Mouse (Mus musculus) adipocyte (in vitro differentiated cells): ENCODE results near the gene Myod1.

ENCODE experiments used
- DNase-seq: peaks from one replicate; pipeline ENCODE4 v3.0.0-alpha.2; 2016; ENCODE audit warnings: low spot score

Myod1 gene

DNA sequence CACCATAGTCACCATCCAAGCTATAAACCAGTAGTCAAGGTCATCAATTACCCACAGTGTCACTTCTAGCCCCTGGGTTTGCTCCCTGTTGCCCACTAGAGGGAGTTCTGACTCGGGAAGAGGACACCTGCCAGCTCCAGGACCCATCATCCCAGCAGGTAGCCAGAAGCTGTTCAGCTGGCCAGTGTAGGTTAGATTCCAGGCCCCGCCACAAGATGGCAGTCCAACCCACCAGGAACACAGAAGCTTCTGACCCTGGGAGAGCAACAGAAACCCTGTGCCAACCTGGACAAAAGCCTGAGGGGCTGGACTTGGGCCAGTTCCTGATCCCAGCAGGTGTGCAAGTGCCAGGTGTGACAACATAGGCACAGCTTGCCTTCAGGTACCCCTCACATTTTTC lies 16.8 kb downstream of the Myod1 start:
- peak; percentile 68 for DNase-seq

DNA sequence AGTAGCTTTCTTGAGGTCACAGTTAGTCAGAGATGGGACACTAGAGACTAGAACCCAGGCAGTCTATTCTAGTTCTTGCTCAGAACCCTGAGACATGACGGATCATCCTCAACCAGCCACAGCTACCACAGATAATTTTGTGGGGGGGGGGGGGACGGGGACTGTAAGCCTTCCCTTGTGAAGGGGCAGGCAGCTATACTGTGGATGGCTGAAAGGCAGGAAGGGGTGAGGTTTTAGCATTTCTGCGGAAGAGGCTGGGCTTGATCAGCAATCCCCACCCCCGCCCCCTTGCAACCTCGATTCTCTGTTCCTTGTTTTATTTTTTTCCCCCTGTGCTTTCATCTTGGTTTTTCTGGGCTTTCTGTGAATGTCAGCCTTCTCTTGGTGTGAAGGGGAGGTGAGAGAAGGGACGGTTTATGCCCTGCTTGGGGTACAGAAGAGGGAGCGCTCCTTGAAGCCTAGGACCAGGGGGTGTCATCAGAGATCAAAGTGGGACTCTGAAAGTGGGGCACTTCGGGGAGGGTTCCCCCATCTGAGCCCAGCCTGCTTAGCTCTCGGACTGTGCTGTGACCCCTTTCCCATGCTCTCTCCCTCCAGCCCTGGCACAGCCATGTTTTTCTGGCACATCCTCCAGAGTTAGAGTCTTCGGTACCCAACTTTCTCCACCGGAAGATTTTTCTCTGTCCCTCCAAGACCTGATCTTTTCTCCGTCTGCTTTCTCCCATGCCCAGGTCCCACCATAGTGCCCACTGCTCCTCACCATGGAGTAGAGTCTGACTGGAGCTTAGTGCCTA lies 17.6 kb downstream of the Myod1 start:
- DNase-seq: no peak

- no peak for DNase-seq
These were observed 18.7 kb downstream of the Myod1 start for GRCm38 (mm10) chr7:46394933-46395332.

GRCm38 (mm10) chr7:46395571-46395970 lies 19.3 kb downstream of the Myod1 start:
- no peak for DNase-seq

GRCm38 (mm10) chr7:46396231-46396927 lies 20.1 kb downstream of the Myod1 start, which contains the start of gene Kcnc1:
Kcnc1 (plus strand) TSS chr7:46396497.
- DNase-seq: no peak

DNA sequence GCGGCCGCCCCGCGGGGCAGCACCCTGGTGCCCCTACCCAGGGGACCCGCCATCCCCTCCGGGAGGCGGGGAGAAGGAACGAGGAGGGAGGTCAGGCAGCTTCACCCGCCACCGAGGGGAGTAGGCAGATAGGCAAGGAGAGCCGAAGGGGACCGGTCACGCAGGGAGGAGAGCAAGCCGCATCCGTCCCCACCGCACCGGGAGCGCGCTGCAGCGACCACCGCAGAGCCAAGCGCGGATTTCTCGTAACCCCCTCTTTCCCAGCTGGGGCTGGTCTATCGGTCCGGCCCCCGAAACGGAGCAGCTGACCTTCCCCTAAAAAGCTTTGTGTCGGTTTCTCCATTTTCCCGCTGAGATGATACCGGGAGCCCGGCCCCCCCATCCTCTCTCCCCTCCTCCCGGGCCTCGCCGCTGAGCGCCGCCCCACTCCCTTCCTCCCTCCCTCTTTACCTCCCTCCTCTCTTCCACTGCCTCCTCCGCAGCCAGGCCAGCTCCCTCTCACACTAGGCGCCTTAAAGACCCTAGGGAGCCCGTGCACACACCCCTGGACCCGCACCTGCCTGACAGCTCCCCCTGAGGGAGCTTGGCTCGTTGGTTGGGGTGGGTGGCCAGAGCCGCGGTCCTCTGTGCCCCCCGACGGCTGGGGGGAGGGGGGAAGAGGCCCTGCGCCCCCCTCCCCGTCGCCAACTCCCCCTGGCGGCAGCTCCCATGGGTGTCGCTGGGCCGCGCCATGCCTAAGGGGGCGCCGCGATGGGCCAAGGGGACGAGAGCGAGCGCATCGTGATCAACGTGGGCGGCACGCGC lies 20.9 kb downstream of the Myod1 start:
- DNase-seq: no peak

DNA sequence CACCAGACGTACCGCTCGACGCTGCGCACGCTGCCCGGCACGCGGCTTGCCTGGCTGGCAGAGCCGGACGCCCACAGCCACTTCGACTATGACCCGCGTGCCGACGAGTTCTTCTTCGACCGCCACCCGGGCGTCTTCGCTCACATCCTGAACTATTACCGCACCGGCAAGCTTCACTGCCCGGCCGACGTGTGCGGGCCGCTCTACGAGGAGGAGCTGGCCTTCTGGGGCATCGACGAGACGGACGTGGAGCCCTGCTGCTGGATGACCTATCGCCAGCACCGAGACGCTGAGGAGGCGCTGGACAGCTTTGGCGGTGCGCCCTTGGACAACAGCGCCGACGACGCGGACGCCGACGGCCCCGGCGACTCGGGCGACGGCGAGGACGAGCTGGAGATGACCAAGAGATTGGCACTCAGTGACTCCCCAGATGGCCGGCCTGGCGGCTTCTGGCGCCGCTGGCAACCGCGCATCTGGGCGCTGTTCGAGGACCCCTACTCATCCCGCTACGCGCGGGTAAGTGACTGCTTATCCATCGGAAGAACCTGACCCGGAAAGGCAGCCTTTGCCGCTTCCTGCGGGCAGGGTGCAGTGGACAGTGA lies 21.6 kb downstream of the Myod1 start:
- no peak for DNase-seq

GRCm38 (mm10) chr7:46398612-46399011 lies 22.3 kb downstream of the Myod1 start:
- DNase-seq: no peak

DNA sequence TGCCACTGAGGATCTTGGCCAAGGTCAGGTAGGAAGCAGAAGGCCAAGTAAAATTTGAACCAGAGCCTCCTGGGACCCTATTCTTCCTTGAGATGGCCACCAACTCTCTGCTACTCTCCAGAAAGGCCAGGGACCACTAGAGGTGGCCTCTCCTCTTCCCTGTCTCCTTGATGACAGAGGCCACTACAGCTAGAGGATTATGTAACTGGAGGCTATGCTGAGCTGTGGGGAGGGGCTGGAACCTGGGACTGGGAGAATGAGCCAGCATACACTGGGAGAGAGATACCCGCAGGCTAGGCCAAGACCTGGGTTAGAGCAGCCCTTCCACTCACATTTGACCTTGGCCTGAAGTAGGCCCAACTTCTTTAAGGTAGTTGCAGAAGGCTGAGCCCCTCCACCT lies 23.4 kb downstream of the Myod1 start:
- DNase-seq: no peak

DNA sequence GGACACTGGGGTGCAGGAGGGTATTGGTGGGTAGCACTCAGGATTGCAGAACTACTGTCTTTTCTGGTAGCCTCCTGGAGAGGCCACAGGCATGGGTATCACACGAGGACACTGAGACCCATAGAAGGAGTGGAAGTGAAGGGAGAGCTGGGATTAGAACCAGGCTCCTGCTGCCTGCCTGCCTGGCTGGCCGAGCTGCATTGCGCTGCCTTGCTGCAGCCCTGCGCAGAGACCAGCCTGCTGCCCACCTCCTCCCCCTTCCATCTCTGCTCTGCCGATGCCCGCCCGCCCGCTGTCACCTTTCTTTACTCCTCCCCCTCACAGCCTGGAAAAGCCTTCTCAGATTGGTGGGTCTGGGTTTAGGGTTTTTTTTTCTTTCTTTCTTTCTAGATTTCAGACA lies 24.1 kb downstream of the Myod1 start:
- no peak for DNase-seq

DNA sequence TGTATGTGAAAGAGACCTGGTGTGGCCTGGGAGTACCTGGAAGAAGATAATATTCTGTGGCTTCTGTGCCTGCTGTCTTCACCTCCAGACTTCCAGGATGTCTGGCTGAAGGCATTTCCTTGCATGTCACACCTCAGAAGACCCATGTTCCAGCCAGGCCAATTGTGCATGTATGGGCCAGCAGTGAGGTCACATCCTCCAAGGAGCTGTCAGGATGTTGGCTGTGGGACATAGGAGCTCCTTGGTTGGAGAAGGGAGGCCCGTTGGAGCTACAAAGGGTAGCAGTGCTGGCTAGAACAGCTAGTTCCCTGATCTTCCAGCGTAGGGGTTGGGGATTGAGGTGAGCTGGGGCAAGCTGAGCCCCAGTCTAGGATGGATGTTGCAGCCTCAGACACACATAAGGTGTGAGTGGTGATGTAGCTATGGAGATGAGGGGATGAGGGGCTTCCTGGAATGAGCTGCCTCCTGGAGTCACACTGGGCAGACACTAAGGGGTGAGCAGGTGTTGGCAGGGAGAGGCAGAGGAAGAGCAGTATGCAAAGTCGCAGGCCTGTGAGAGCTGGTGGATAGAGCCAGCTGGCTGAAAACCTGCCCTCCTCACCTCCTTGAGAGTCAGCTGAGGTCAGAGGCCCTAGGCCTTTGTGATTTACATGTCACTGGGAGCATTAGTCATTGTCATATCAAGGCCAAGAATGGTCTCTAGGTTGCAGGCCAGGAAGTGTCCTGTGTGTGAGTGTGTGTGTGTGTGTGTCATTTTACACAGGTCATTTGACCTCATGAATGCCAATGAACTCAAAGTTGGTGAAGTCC lies 25.3 kb downstream of the Myod1 start:
- DNase-seq: no peak

DNA sequence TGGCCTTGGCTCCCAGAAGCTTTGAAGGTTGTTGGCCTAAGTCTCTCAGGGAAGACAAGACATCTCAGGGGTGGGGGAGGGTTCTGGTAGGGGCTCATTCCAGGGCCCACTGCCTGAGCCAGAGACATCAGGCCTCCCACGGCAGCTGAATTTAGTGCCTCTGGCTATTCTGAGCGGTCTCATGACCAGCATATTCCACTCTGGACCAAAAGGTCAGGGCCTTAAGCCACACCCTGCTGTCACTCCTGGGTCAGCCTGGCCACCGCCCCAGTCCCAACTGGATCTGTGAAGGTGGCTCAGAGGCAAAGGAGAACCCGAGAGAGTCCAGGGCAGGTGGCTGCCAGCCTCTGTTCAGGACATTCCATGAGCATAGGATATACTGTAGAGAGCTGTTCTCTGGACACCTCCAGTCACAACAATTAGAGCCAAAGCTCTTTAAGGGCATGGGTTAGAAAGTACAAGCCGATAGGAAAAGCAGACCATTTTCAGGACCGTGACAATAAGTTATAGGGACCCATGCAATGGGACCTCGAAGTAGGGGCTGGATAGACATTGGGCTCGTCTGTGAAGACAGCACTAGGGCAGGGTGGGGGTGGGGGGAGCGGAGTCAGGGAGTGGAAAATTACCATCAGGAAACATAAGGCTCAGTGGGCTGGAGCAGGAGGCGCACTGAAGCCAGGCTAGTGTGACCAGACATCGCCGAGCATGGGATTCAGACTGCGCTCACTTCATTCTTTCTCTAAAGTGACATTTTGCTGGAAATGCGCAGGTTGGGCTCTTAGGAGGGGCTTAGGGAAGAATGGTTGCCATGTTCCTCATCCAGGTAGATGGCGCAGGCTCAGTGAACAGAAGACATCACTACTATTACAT lies 27.6 kb downstream of the Myod1 start:
- no peak for DNase-seq

- DNase-seq: no peak
These were observed 28.5 kb downstream of the Myod1 start for GRCm38 (mm10) chr7:46404756-46405155.

DNA sequence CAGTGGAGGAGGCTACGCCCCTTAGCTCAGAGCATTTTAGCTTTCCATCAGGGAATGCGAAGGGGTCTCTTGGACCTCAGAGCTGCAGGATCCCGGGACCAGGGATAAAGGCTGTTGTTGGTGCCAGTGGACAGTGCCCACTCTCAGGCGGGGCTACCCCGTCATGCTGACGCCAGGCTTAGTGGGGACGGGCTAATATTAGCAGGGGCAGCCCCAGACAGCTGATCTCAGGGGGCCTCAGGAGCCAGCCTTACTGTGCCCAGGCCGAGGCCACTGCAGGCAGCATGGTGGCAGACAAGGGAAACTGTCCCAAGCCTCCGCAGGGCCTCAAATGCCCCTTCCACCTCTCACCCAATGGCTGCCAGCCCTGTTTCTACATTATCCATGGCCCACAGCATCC lies 32.3 kb downstream of the Myod1 start:
- no peak for DNase-seq

DNA sequence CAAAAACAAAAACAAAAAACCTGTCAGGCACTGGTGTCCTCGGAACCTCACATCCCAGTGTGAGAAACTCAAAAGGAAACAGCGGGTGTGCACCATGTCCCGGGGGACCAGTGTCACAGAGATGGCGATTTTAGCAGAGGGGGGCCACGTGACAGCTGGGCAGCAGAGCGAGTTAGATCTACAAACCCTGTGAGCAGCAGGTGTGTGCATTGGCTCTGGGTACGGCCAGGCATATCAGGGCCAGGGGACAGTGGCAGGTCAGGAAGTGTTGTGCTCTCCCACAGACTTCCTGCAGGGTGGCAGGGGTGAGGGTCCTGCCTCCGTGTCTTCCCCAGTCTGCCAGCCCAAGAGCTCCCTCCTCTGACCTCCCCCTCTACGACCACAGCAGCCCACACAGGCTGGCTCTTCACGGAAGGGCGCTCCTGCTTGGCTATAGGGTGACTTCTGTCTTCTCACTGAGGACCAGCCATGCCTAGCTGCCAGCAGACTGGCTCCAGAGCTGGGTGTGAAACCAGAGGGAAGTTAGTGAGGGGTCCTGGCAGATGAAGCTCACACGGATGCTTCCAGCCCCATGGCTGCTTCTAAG lies 33.0 kb downstream of the Myod1 start:
- DNase-seq: no peak

DNA sequence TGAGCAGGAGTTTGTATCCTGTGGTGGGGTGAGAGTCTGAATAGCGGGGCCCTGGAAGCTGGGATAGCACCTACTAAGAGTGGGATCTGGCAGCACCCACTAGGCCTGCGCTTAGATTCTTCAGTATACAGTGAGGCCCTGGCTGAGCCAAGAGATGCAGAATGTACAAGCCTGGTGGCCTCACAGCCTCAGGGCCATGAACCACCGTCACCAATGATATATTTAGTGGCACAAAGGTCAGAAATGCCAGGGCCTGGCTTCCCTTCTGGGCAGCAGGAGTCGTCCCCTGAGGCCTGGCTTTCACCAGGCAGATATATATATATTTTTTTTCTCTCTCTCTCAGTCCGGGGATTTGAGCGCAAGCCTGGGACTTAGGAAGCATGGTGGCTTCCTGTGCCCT lies 34.5 kb downstream of the Myod1 start:
- DNase-seq: no peak

DNA sequence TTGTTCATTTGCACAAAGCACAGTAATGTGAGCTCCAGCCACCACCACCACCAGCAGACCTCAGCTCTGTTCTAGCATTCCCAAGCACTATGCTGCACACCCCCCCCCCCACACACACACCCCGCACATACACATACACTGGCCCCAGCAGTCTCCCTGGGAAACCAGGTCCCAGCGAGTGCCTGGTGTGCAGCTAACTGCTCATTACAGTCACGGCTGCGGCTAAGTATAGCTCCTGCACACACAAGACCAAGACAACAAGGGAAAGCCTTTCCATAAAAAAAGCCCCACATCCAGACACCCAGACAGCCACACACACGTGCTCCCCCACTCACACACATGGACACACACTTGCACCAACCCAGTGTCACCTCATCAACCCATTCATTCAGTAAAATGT lies 36.5 kb downstream of the Myod1 start:
- DNase-seq: no peak

GRCm38 (mm10) chr7:46413959-46414725 lies 37.9 kb downstream of the Myod1 start:
- DNase-seq: no peak

GRCm38 (mm10) chr7:46415818-46416425 lies 39.6 kb downstream of the Myod1 start:
- no peak for DNase-seq
